Mouse (Mus musculus) retina, postnatal 1 day (tissue): ENCODE data around the gene Fh1.

Experiments used
- DNase-seq: peaks from one replicate; pipeline ENCODE4 v3.0.0-alpha.2; 2012

Gene Fh1

GRCm38 (mm10) chr1:175625257-175625879 lies at the start of gene Fh1:
Fh1 (minus strand) TSS chr1:175625635.
- DNase-seq, result peak; percentile 99

GRCm38 (mm10) chr1:175675116-175675515 lies 49.7 kb upstream of the Fh1 start:
- DNase-seq, result no peak

GRCm38 (mm10) chr1:175673563-175674325 lies 48.3 kb upstream of the Fh1 start:
- no peak for DNase-seq

GRCm38 (mm10) chr1:175671626-175672025 lies 46.2 kb upstream of the Fh1 start:
- no peak for DNase-seq

GRCm38 (mm10) chr1:175670042-175670441 lies 44.6 kb upstream of the Fh1 start:
- DNase-seq, result no peak

GRCm38 (mm10) chr1:175669456-175669855 lies 44.0 kb upstream of the Fh1 start:
- DNase-seq, result no peak

- DNase-seq, result peak; percentile 44
Measured at GRCm38 (mm10) chr1:175668666-175669405, 43.4 kb upstream of the Fh1 start.

- DNase-seq, result no peak
Measured at GRCm38 (mm10) chr1:175659900-175660299, 34.5 kb upstream of the Fh1 start.

- DNase-seq, result no peak
Measured at GRCm38 (mm10) chr1:175648615-175649014, 23.2 kb upstream of the Fh1 start.

- DNase-seq, result no peak
Measured at GRCm38 (mm10) chr1:175646952-175647351, 21.5 kb upstream of the Fh1 start.

GRCm38 (mm10) chr1:175643496-175644265 lies 18.2 kb upstream of the Fh1 start:
- DNase-seq, result no peak

GRCm38 (mm10) chr1:175640435-175641150 lies 15.2 kb upstream of the Fh1 start:
- no peak for DNase-seq

- DNase-seq, result no peak
Measured at GRCm38 (mm10) chr1:175639072-175639471, 13.6 kb upstream of the Fh1 start.

GRCm38 (mm10) chr1:175637677-175638076 lies 12.2 kb upstream of the Fh1 start:
- no peak for DNase-seq

GRCm38 (mm10) chr1:175632470-175632869 lies 7.0 kb upstream of the Fh1 start:
- no peak for DNase-seq

- no peak for DNase-seq
Measured at GRCm38 (mm10) chr1:175631721-175632221, 6.3 kb upstream of the Fh1 start.

GRCm38 (mm10) chr1:175631080-175631479 lies 5.6 kb upstream of the Fh1 start:
- DNase-seq, result no peak

- DNase-seq, result no peak
Measured at GRCm38 (mm10) chr1:175630345-175630744, 4.9 kb upstream of the Fh1 start.

- no peak for DNase-seq
Measured at GRCm38 (mm10) chr1:175629248-175629647, 3.8 kb upstream of the Fh1 start.

GRCm38 (mm10) chr1:175625990-175626692 lies 706 bp upstream of the Fh1 start:
- peak; percentile 64 for DNase-seq

GRCm38 (mm10) chr1:175623656-175624055 lies 1.8 kb downstream of the Fh1 start:
- DNase-seq, result no peak
